Mouse (Mus musculus) heart, postnatal 36 days (tissue): Measurements from ENCODE around the gene Mpl. TPM values are rescaled to one million over a fixed set of nuclear protein-coding genes. Genes with fewer than 3 reads are reported as not detected.

Experiments
- total RNA-seq, 2 experiments: library from RNA; stranded (reverse); gene quantifications; 2 replicates each; pipeline ENCODE4 v1.2.3; 2021

Gene Mpl
- total RNA-seq, 2 experiments from 2014 or later: 0.16 to 0.17 TPM

Other genes with a start within 250 kb of the Mpl start
- 1 to 10 TPM; 7.5 to 9.2 TPM for gene Ptprf, start 166.1 kb downstream of the Mpl start, total RNA-seq
- 10 to 100 TPM; 11.2 to 12.9 TPM for gene Szt2, start 48.2 kb downstream of the Mpl start, total RNA-seq
- 10 to 100 TPM; 36.7 to 44.2 TPM for gene Med8, start 48.2 kb downstream of the Mpl start, total RNA-seq
- 10 to 100 TPM; 18.4 to 22.0 TPM for gene Elovl1, start 29.4 kb downstream of the Mpl start, total RNA-seq
- 1 to 10 TPM; 1.8 to 2.4 TPM for gene Cdc20, start 20.2 kb downstream of the Mpl start, total RNA-seq
- gene Tie1, start 32.5 kb upstream of the Mpl start, total RNA-seq: 10 to 100 TPM; 66.5 to 81.4 TPM
- gene 2610528J11Rik, start 69.5 kb upstream of the Mpl start, total RNA-seq: not detected
- under 1 TPM in 1 of 2 experiments, not detected in 1; 0.33 TPM for gene Tmem125, start 86.5 kb upstream of the Mpl start, total RNA-seq
- under 1 TPM in 1 of 2 experiments, not detected in 1; 0.05 TPM for gene Cfap57, start 163.3 kb upstream of the Mpl start, total RNA-seq
- gene Ebna1bp2, start 163.3 kb upstream of the Mpl start, total RNA-seq: 10 to 100 TPM; 38.0 to 39.1 TPM
- gene Olfr62, start 201.4 kb upstream of the Mpl start, total RNA-seq: not detected
- gene Olfr1342, start 235.2 kb upstream of the Mpl start, total RNA-seq: not detected
- not detected for gene Olfr1341, start 246.0 kb upstream of the Mpl start, total RNA-seq